Mouse (Mus musculus) layer of hippocampus, postnatal 10 days (tissue): ENCODE results near the gene Med13l. TPM values are rescaled to one million over a fixed set of nuclear protein-coding genes. Genes with fewer than 3 reads are reported as not detected.

ENCODE experiments used
- DNase-seq, 2 experiments: peaks; one replicate each; pipeline ENCODE4 v3.0.0; 2021; ENCODE audit warnings: low spot score in 2 of 2
- total RNA-seq, 2 experiments: library from RNA; stranded (reverse); gene quantifications; 2 replicates each; pipeline ENCODE4 v1.2.3; 2021

The Med13l gene
- total RNA-seq, 2 experiments from 2014 or later: 63.1 to 64.4 TPM

GRCm38 (mm10) chr5:118725425-118725824 is 164.9 kb downstream of the Med13l start:
- DNase-seq: no peak

GRCm38 (mm10) chr5:118725886-118726505 is 165.5 kb downstream of the Med13l start:
- no peak for DNase-seq

- no peak for DNase-seq
These were observed 166.9 kb downstream of the Med13l start for GRCm38 (mm10) chr5:118727336-118727735.

- DNase-seq: no peak
These were observed 171.7 kb downstream of the Med13l start for GRCm38 (mm10) chr5:118732221-118732620.

- DNase-seq: no peak
These were observed 172.2 kb downstream of the Med13l start for GRCm38 (mm10) chr5:118732651-118733050.

GRCm38 (mm10) chr5:118733566-118733965 is 173.1 kb downstream of the Med13l start:
- DNase-seq: no peak

GRCm38 (mm10) chr5:118734455-118734854 is 174.0 kb downstream of the Med13l start:
- no peak for DNase-seq

GRCm38 (mm10) chr5:118735738-118736137 is 175.3 kb downstream of the Med13l start:
- no peak for DNase-seq

GRCm38 (mm10) chr5:118737548-118737947 is 177.1 kb downstream of the Med13l start:
- peak; percentile 70 to 80 for DNase-seq

GRCm38 (mm10) chr5:118743067-118743466 is 182.6 kb downstream of the Med13l start:
- no peak for DNase-seq

- no peak for DNase-seq
These were observed 186.5 kb downstream of the Med13l start for GRCm38 (mm10) chr5:118747026-118747425.

GRCm38 (mm10) chr5:118751446-118752179 is 191.1 kb downstream of the Med13l start:
- DNase-seq: no peak

- peak in 1 of 2 experiments; percentile 37 for DNase-seq
These were observed 192.4 kb downstream of the Med13l start for GRCm38 (mm10) chr5:118752868-118753267.

- no peak for DNase-seq
These were observed 193.1 kb downstream of the Med13l start for GRCm38 (mm10) chr5:118753471-118754044.

- no peak for DNase-seq
These were observed 193.8 kb downstream of the Med13l start for GRCm38 (mm10) chr5:118754191-118754759.

GRCm38 (mm10) chr5:118756078-118756477 is 195.6 kb downstream of the Med13l start:
- DNase-seq: peak in 1 of 2 experiments; percentile 44

- DNase-seq: no peak
These were observed 197.2 kb downstream of the Med13l start for GRCm38 (mm10) chr5:118757396-118758301.

GRCm38 (mm10) chr5:118760986-118761385 is 200.5 kb downstream of the Med13l start:
- DNase-seq: no peak

GRCm38 (mm10) chr5:118762499-118763185 is 202.2 kb downstream of the Med13l start:
- no peak for DNase-seq

GRCm38 (mm10) chr5:118763353-118763752 is 202.9 kb downstream of the Med13l start:
- peak in 1 of 2 experiments; percentile 34 for DNase-seq
